Comparison of ENCODE assay signal across 16 mouse cellular contexts in the genomic region with DNA sequence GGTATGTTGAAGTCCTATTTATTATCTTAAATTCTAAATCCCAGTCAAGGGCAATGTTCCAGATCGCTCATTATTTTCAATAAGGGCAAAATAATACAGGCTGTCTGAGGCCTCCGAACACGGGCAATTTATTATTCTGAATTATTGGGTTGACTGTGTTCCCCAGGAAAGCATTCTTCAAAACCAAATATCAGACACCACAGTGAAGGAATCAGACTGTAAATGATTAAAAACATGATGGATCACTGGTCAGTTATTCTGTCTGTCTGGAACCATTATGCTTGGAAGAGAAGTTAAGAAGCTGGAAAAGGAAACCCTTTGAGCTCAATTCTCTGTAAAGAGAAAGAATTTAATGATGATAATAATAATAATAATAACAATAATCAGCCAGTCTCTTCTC.
"Had no signal": no experiment of that assay in that cellular context is flagged by ENCODE, and none has a peak within 500 bp of the region (broad histone marks: within the 10 kb centered on the region; RNA-seq: fewer than 3 reads in every experiment).

No protein-coding gene starts in this region.

- DNase-seq: lung, adult 18-20 months; lung, embryonic 14.5 days; lung, postnatal 10 days; lung, postnatal 4 days; right cerebral cortex, postnatal 14 days; thymus, adult 2 months; thymus, postnatal 25 days; thymus, postnatal 4 days had no signal

- H3K4me1 ChIP-seq: liver, embryonic 12.5 days; midbrain, embryonic 10.5 days; midbrain, embryonic 12.5 days; neural tube, embryonic 12.5 days; stomach, embryonic 15.5 days had no signal

- H3K36me3 ChIP-seq: liver, embryonic 12.5 days; midbrain, embryonic 10.5 days; midbrain, embryonic 12.5 days; neural tube, embryonic 12.5 days; stomach, embryonic 15.5 days had no signal

- H3K27me3 ChIP-seq: liver, embryonic 12.5 days; midbrain, embryonic 12.5 days; neural tube, embryonic 12.5 days; stomach, embryonic 15.5 days had no signal

- H3K4me2 ChIP-seq: liver, embryonic 12.5 days; lung, embryonic 14.5 days; midbrain, embryonic 12.5 days; neural tube, embryonic 12.5 days; stomach, embryonic 15.5 days had no signal

- H3K9ac ChIP-seq: liver, embryonic 12.5 days; liver, embryonic 14.5 days; lung, embryonic 14.5 days; midbrain, embryonic 12.5 days; neural tube, embryonic 12.5 days; stomach, embryonic 15.5 days had no signal

- ATAC-seq: liver, embryonic 12.5 days had no signal

- H3K9me3 ChIP-seq: liver, embryonic 12.5 days; midbrain, embryonic 10.5 days; midbrain, embryonic 12.5 days; neural tube, embryonic 12.5 days; stomach, embryonic 15.5 days had no signal

- H3K27ac ChIP-seq: liver, embryonic 12.5 days; liver, embryonic 14.5 days; midbrain, embryonic 12.5 days; neural tube, embryonic 12.5 days; stomach, embryonic 15.5 days; stomach, postnatal 0 days had no signal

- H3K4me3 ChIP-seq: liver, embryonic 12.5 days; midbrain, embryonic 10.5 days; midbrain, embryonic 12.5 days; myocyte; neural tube, embryonic 12.5 days; stomach, embryonic 15.5 days had no signal
